Mouse (Mus musculus): ENCODE measurements around the gene Cmtm8.

GRCm38 (mm10) chr9:114853336-114853735 lies 9.4 kb upstream of the Cmtm8 start:
- TF ChIP-seq CTCF (conservative IDR thresholded peaks at IDR 0.05; ENCODE audit: insufficient read depth, insufficient read length, low read depth, low read length), result no peak
- TF ChIP-seq POLR2A (IDR thresholded peaks at IDR 0.05; ENCODE audit: low read depth, low read length), result no peak

Data from kidney, adult 2 months (tissue).